Mouse (Mus musculus): ENCODE measurements around the gene Atg7. TPM values are rescaled to one million over a fixed set of nuclear protein-coding genes. Genes with fewer than 3 reads are reported as not detected.

Gene Atg7
- polyA plus RNA-seq, 1 experiment, result 16.0 TPM

DNA sequence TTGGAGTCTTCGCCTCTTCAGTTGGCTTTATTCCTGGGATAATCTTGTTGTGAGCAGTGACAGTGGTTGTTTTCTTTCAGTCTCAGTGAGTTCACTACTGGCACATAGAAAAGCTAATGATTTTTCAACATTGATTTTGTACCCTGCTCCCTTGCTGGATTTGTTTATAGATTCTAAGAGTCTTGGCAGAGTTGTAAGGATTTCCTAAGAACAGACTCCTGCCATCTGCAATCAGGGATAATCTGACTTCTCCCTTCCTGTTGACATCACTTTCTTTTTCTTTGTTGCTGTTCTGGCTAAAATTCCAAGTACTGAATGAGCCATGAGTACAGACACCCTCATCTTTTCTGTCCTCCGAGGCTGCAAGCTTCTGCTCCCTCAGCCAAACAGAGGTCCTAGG lies 20.8 kb downstream of the Atg7 start:
- TF ChIP-seq POLR2A (IDR thresholded peaks at IDR 0.05; ENCODE audit: low read depth, low read length) (no peak), CTCF (IDR thresholded peaks at IDR 0.05; ENCODE audit: extremely low read depth, insufficient read length, insufficient replicate concordance, low read depth, low read length) (no peak)
- WGBS, result 76% methylated on average over 2 of the region's 2 CpGs

DNA sequence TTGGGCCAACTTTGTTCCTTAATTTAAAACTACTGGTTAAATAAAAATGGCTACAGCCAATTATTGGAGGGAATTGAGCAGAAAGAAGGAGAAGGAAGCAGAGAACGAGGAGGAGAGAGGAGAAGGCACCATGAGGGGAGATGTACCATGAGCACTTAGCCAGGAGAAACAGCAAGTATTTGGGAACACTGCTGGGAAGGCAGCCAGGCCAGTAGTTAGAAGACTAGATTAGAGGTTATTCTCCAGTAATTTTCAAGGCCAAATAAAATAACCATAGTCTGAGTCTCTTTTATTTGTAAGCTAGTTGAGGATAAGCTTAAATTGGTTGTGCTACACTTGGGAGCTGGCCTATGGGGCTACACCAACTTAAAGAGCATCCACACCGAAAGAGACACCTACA lies 21.8 kb downstream of the Atg7 start:
- Histone ChIP-seq H3K4me1 (ENCODE audit: control insufficient read depth, insufficient read depth, insufficient read length, low read length) (no peaks in the 10 kb centered on the region), H3K27me3 (ENCODE audit: control insufficient read depth, insufficient read depth, low read length) (no peaks in the 10 kb centered on the region), H3K36me3 (ENCODE audit: control insufficient read depth, insufficient read depth, low read length) (no peaks in the 10 kb centered on the region), H3K4me3 (ENCODE audit: low read depth, low read length) (no peak overlapping the region), H3K27ac (ENCODE audit: insufficient read depth, low read depth, low read length) (no peak overlapping the region)
- TF ChIP-seq POLR2A (IDR thresholded peaks at IDR 0.05; ENCODE audit: low read depth, low read length) (no peak), CTCF (IDR thresholded peaks at IDR 0.05; ENCODE audit: extremely low read depth, insufficient read length, insufficient replicate concordance, low read depth, low read length) (no peak)
- WGBS, result 86% methylated on average over 2 of the region's 2 CpGs

More for the DNA sequence above, 20.8 kb downstream of the Atg7 start:
- Histone ChIP-seq H3K36me3 (ENCODE audit: control insufficient read depth, insufficient read depth, low read length) (no peaks in the 10 kb centered on the region), H3K27ac (ENCODE audit: insufficient read depth, low read depth, low read length) (no peak overlapping the region), H3K4me1 (ENCODE audit: control insufficient read depth, insufficient read depth, insufficient read length, low read length) (no peaks in the 10 kb centered on the region), H3K4me3 (ENCODE audit: low read depth, low read length) (no peak overlapping the region), H3K27me3 (ENCODE audit: control insufficient read depth, insufficient read depth, low read length) (no peaks in the 10 kb centered on the region)

DNA sequence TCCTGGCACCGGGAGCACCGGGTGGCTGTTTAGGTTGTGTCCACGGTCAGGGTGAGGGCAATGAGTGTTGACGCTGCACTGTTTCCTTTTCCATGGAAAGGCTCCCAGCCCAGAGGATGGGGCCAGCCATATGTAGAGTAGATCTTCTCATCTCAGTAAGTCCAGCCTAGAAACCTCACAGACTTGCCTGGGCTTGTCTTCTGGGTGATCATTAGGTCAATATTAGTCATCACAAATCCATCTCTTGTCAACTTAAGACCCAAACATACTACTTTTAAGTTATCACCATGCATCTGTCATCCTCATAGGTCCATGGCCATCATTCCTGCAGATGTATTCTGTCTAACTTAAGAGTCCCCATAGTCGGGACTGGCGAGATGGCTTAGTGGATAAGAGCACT lies 24.6 kb downstream of the Atg7 start:
- Histone ChIP-seq H3K27ac (ENCODE audit: insufficient read depth, low read depth, low read length) (no peak overlapping the region), H3K4me3 (ENCODE audit: low read depth, low read length) (no peak overlapping the region), H3K27me3 (ENCODE audit: control insufficient read depth, insufficient read depth, low read length) (no peaks in the 10 kb centered on the region), H3K4me1 (ENCODE audit: control insufficient read depth, insufficient read depth, insufficient read length, low read length) (no peaks in the 10 kb centered on the region), H3K36me3 (ENCODE audit: control insufficient read depth, insufficient read depth, low read length) (no peaks in the 10 kb centered on the region)
- WGBS, result 89% methylated on average over 6 of the region's 6 CpGs
- TF ChIP-seq POLR2A (IDR thresholded peaks at IDR 0.05; ENCODE audit: low read depth, low read length) (no peak), CTCF (IDR thresholded peaks at IDR 0.05; ENCODE audit: extremely low read depth, insufficient read length, insufficient replicate concordance, low read depth, low read length) (no peak)

DNA sequence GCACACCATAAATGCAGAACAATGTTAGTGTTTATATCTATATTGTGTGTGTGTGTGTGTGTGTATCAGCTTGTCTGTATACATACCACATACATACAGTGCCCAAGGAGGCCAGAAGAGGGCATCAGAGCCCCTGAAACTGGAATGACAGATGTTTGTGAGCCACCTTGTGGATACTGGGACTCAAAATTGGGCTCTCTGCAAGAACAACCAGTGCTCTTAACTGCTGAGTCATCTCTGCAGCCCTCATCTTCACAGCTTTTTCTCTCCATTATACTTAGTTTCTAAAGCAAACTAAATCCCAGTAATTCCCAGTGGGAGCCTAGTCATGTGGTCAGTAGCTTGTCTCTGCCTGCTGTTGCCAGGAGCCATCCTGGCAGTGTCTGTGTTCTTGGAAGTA lies 31.9 kb downstream of the Atg7 start:
- no peak overlapping the region for H3K27ac ChIP-seq (ENCODE audit: insufficient read depth, low read depth, low read length)
- TF ChIP-seq POLR2A (IDR thresholded peaks at IDR 0.05; ENCODE audit: low read depth, low read length) (no peak), CTCF (IDR thresholded peaks at IDR 0.05; ENCODE audit: extremely low read depth, insufficient read length, insufficient replicate concordance, low read depth, low read length) (no peak)
- no peaks in the 10 kb centered on the region for H3K4me1 ChIP-seq (ENCODE audit: control insufficient read depth, insufficient read depth, insufficient read length, low read length)
- peaks cover 14% of the 10 kb centered on the region for H3K36me3 ChIP-seq (ENCODE audit: control insufficient read depth, insufficient read depth, low read length)
- H3K4me3 ChIP-seq (ENCODE audit: low read depth, low read length), result no peak overlapping the region
- no peaks in the 10 kb centered on the region for H3K27me3 ChIP-seq (ENCODE audit: control insufficient read depth, insufficient read depth, low read length)

DNA sequence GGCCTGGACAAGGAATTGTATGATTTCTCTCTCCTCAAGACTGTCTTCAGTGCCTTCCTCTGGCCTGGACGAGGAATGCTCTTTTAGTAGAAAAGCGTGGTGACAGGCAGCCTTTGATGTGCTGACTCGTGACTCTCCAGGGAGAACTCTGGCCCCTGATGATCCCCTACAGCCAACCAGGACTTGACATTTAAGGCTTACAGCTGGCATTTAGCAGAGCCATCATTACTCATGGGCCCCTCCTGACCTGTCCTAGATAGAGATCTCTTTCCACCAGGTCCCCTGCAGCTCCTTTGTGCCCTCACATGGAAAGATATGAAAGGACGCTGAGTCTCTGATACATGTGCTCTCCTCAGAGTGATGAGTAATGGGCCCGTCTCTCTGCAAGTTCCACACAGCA lies 33.2 kb downstream of the Atg7 start:
- TF ChIP-seq CTCF (IDR thresholded peaks at IDR 0.05; ENCODE audit: extremely low read depth, insufficient read length, insufficient replicate concordance, low read depth, low read length), result no peak
- no peak for TF ChIP-seq POLR2A (IDR thresholded peaks at IDR 0.05; ENCODE audit: low read depth, low read length)
- peaks cover 26% of the 10 kb centered on the region for H3K36me3 ChIP-seq (ENCODE audit: control insufficient read depth, insufficient read depth, low read length)
- H3K4me1 ChIP-seq (ENCODE audit: control insufficient read depth, insufficient read depth, insufficient read length, low read length), result no peaks in the 10 kb centered on the region
- 89% methylated on average over 5 of the region's 5 CpGs for WGBS
- H3K27ac ChIP-seq (ENCODE audit: insufficient read depth, low read depth, low read length), result no peak overlapping the region
- no peaks in the 10 kb centered on the region for H3K27me3 ChIP-seq (ENCODE audit: control insufficient read depth, insufficient read depth, low read length)
- no peak overlapping the region for H3K4me3 ChIP-seq (ENCODE audit: low read depth, low read length)

DNA sequence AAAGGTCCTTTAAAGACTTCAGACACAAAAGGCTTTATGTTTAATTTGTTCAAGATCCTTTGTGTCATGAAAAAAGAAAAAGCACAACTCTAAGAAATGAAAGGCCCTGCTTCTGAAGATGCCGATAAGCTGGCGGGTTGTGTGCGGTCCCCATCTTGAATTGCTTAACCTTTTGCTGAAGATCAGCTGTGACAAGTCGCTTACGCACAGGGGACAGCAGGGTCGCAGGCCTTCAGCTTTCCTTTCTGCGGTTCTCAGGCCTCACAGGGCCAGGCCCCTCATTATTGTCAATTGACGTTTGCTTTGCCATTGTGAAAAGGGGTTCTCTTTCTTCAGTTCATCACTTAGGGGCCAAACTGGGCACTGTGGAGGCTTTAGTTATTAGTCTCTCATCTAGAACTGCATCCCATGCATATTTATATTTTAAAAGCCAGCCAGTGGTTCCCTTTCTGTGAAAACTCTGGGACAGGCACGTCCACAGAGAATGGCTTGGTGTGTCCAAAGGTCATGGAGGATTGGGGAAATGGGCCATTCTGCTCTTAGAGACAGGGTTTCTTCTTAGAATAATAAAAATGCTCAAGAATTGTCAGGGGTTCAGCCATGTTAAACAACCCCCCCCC lies 39.3 kb downstream of the Atg7 start:
- no peak for TF ChIP-seq POLR2A (IDR thresholded peaks at IDR 0.05; ENCODE audit: low read depth, low read length)
- no peak for TF ChIP-seq CTCF (IDR thresholded peaks at IDR 0.05; ENCODE audit: extremely low read depth, insufficient read length, insufficient replicate concordance, low read depth, low read length)
- 91% methylated on average over 9 of the region's 9 CpGs for WGBS
- no peaks in the 10 kb centered on the region for H3K27me3 ChIP-seq (ENCODE audit: control insufficient read depth, insufficient read depth, low read length)
- H3K27ac ChIP-seq (ENCODE audit: insufficient read depth, low read depth, low read length), result no peak overlapping the region
- no peaks in the 10 kb centered on the region for H3K4me1 ChIP-seq (ENCODE audit: control insufficient read depth, insufficient read depth, insufficient read length, low read length)
- no peak overlapping the region for H3K4me3 ChIP-seq (ENCODE audit: low read depth, low read length)
- H3K36me3 ChIP-seq (ENCODE audit: control insufficient read depth, insufficient read depth, low read length), result peaks cover 31% of the 10 kb centered on the region

DNA sequence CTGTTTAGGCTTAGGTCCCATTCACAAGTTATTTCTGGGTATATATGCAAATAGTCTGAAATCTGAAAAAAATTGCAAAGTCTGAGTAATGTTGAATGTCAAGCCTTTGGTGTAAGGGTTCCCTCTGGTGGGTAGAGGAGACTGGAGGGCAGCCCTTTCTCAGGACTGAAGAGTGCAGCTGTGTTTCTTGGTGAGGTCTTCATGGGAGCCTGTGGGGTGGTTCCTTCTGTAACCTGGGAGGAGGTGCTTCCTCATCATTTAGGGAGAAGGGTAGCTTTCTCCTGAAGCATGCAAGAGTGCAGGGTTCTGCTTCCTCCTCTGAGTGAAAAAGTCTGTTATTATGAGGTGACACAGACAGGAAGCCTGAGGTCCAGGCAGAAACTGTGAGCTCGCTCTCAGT lies 40.8 kb downstream of the Atg7 start:
- H3K27me3 ChIP-seq (ENCODE audit: control insufficient read depth, insufficient read depth, low read length), result no peaks in the 10 kb centered on the region
- TF ChIP-seq CTCF (IDR thresholded peaks at IDR 0.05; ENCODE audit: extremely low read depth, insufficient read length, insufficient replicate concordance, low read depth, low read length), result no peak
- no peak for TF ChIP-seq POLR2A (IDR thresholded peaks at IDR 0.05; ENCODE audit: low read depth, low read length)
- H3K36me3 ChIP-seq (ENCODE audit: control insufficient read depth, insufficient read depth, low read length), result peaks cover 25% of the 10 kb centered on the region
- H3K27ac ChIP-seq (ENCODE audit: insufficient read depth, low read depth, low read length), result no peak overlapping the region
- H3K4me3 ChIP-seq (ENCODE audit: low read depth, low read length), result no peak overlapping the region
- H3K4me1 ChIP-seq (ENCODE audit: control insufficient read depth, insufficient read depth, insufficient read length, low read length), result no peaks in the 10 kb centered on the region
- WGBS, result 87% methylated on average over 1 of the region's 1 CpGs

All from small intestine, adult 2 months (tissue).